10 mouse cellular contexts compared by ENCODE assay signal in genomic region chr11:60703131-60703530, GRCm38 (mm10). TPM values are rescaled to one million over a fixed set of nuclear protein-coding genes. Genes with fewer than 3 reads are reported as not detected.
DNase-seq lines count a peak whose midpoint lies in the region; ATAC-seq and TF ChIP-seq lines count a peak whose summit lies in the region.
"Had no signal": no experiment of that assay in that cellular context is flagged by ENCODE, and none has a peak within 500 bp of the region (broad histone marks: within the 10 kb centered on the region; RNA-seq: fewer than 3 reads in every experiment).

No protein-coding gene starts in this region.

- H3K4me1 ChIP-seq in kidney, embryonic 14.5 days (ENCODE audit: control insufficient read depth, insufficient read depth, low read length): peaks cover 23% of the 10 kb centered on the region
- peaks cover 7% of the 10 kb centered on the region for H3K4me1 ChIP-seq in cortical plate, adult 2 months (ENCODE audit: control insufficient read depth, insufficient read depth, low read length)
- peaks cover 9% of the 10 kb centered on the region; the same call in 1 of the 2 replicates for H3K4me1 ChIP-seq in midbrain, postnatal 0 days (ENCODE audit: insufficient read depth, low read length)
- peaks cover 14% of the 10 kb centered on the region for H3K4me1 ChIP-seq in thymus, adult 2 months (replicated peaks; ENCODE audit: control insufficient read depth, insufficient read depth, low read length)

- peak; percentile 53 for DNase-seq in kidney, adult 11 months
- peak; percentile 53 for DNase-seq in adipocyte (ENCODE audit: low spot score)
- DNase-seq in heart, postnatal 36 days: peak; percentile 47 to 65
- peak; percentile 68 to 71 for DNase-seq in left cerebral cortex, postnatal 25 days (ENCODE audit: low spot score in 2 of 2)
- DNase-seq in midbrain, postnatal 0 days (ENCODE audit: low spot score): peak; percentile 90
- peak; percentile 71 for DNase-seq in thymus, adult 2 months

- intact Hi-C loops in heart, postnatal 36 days (cut with DNase I): no loop called here
- intact Hi-C loops in left cerebral cortex, postnatal 25 days (cut with DNase I): no loop called here

- H3K27ac ChIP-seq in kidney, embryonic 14.5 days (ENCODE audit: low read depth, low read length): no peak overlapping the region
- H3K27ac ChIP-seq in cortical plate, adult 2 months (ENCODE audit: insufficient read depth, low read length): peak overlapping the region; percentile 17; the same call in 1 of the 2 replicates
- H3K27ac ChIP-seq in midbrain, postnatal 0 days (ENCODE audit: low read depth, low read length): no peak overlapping the region
- no peak overlapping the region for H3K27ac ChIP-seq in thymus, adult 2 months (ENCODE audit: control insufficient read depth, insufficient read depth, low read length)
- H3K27ac ChIP-seq: embryonic facial prominence, embryonic 15.5 days had no signal

- no peak overlapping the region for H3K9ac ChIP-seq in kidney, embryonic 14.5 days (ENCODE audit: low read depth, low read length)
- H3K9ac ChIP-seq in midbrain, postnatal 0 days (replicated peaks; ENCODE audit: low read length, poor library complexity, severe bottlenecking): no peak overlapping the region
- H3K9ac ChIP-seq: embryonic facial prominence, embryonic 15.5 days had no signal

- peaks cover 42% of the 10 kb centered on the region for H3K36me3 ChIP-seq in kidney, embryonic 14.5 days (ENCODE audit: control insufficient read depth, insufficient read depth, low read length)
- peaks cover 36% of the 10 kb centered on the region for H3K36me3 ChIP-seq in midbrain, postnatal 0 days (ENCODE audit: insufficient read depth, low read length)
- H3K36me3 ChIP-seq in thymus, adult 2 months (ENCODE audit: control insufficient read depth, insufficient read depth, low read length): peaks cover 15% of the 10 kb centered on the region

- no peak overlapping the region for H3K4me2 ChIP-seq in kidney, embryonic 14.5 days (replicated peaks; ENCODE audit: low read depth, low read length)
- H3K4me2 ChIP-seq in midbrain, postnatal 0 days (ENCODE audit: low read depth, low read length, poor library complexity, severe bottlenecking): no peak overlapping the region
- H3K4me2 ChIP-seq: embryonic facial prominence, embryonic 15.5 days had no signal

- no peak for TF ChIP-seq POLR2A in cortical plate, adult 2 months (IDR thresholded peaks at IDR 0.05; ENCODE audit: extremely low read depth, insufficient read depth, low read length)
- TF ChIP-seq POLR2A in thymus, adult 2 months (IDR thresholded peaks at IDR 0.05; ENCODE audit: control insufficient read depth, extremely low read depth, insufficient read depth, low read length, poor library complexity): no peak

- 55% methylated on average over 4 of the region's 4 CpGs for WGBS in kidney, embryonic 14.5 days
- WGBS in midbrain, postnatal 0 days: 15% methylated on average over 4 of the region's 4 CpGs
- WGBS in thymus, adult 2 months: 57% methylated on average over 4 of the region's 4 CpGs

- peak; percentile 81 for TF ChIP-seq CTCF in cortical plate, adult 2 months (IDR thresholded peaks at IDR 0.05; ENCODE audit: extremely low read depth, insufficient read depth, low read length)
- peak; percentile 77 for TF ChIP-seq CTCF in midbrain, postnatal 0 days (IDR thresholded peaks at IDR 0.05)
- peak; percentile 73; the same call in 1 of the 2 replicates for TF ChIP-seq CTCF in thymus, adult 2 months (IDR thresholded peaks at IDR 0.05; ENCODE audit: borderline replicate concordance, control insufficient read depth, extremely low read depth, insufficient read depth, low read length, poor library complexity)

- H3K9me3 ChIP-seq in kidney, embryonic 14.5 days (ENCODE audit: control insufficient read depth, low read length): no peaks in the 10 kb centered on the region
- no peaks in the 10 kb centered on the region for H3K9me3 ChIP-seq in midbrain, postnatal 0 days (ENCODE audit: low read length)
- H3K9me3 ChIP-seq: embryonic facial prominence, embryonic 15.5 days had no signal

- no peak for ATAC-seq in kidney, embryonic 14.5 days (ENCODE audit: low FRiP score, low TSS enrichment)
- ATAC-seq in midbrain, postnatal 0 days (ENCODE audit: low FRiP score): peak; percentile 45; the same call in 1 of the 2 replicates

- H3K27me3 ChIP-seq in kidney, embryonic 14.5 days (ENCODE audit: control insufficient read depth, insufficient read depth, low read length): no peaks in the 10 kb centered on the region
- no peaks in the 10 kb centered on the region for H3K27me3 ChIP-seq in midbrain, postnatal 0 days (ENCODE audit: insufficient read depth, low read length)
- H3K27me3 ChIP-seq in thymus, adult 2 months (ENCODE audit: control insufficient read depth, insufficient read depth, low read length): no peaks in the 10 kb centered on the region
- H3K27me3 ChIP-seq: embryonic facial prominence, embryonic 15.5 days had no signal

- no peak overlapping the region for H3K4me3 ChIP-seq in kidney, embryonic 14.5 days (ENCODE audit: low read length)
- no peak overlapping the region for H3K4me3 ChIP-seq in cortical plate, adult 2 months (ENCODE audit: insufficient read depth, low read length)
- H3K4me3 ChIP-seq in midbrain, postnatal 0 days (ENCODE audit: low read depth, low read length): no peak overlapping the region
- H3K4me3 ChIP-seq in thymus, adult 2 months (ENCODE audit: control insufficient read depth, insufficient read depth, low read length): no peak overlapping the region
- H3K4me3 ChIP-seq: embryonic facial prominence, embryonic 15.5 days; myocyte had no signal

RNA-seq across cellular contexts. Expression of gene Llgl1, which starts 3.6 kb away (rescaled TPM):
- polyA plus RNA-seq in kidney, embryonic 14.5 days (2014; fragmentation: Nextera tagmentation; extraction: Ambion mirVana): 40.8 and 69.0 TPM in 2 replicates
- 58.3 and 60.4 TPM in 2 replicates for polyA plus RNA-seq in cortical plate, adult 2 months (2012; rRNA removed)
- 10 to 100 TPM; 13.6 to 13.7 TPM for total RNA-seq in heart, postnatal 36 days (2021)
- total RNA-seq in left cerebral cortex, postnatal 25 days (2021): 10 to 100 TPM; 37.1 to 40.6 TPM
- 38.0 and 46.8 TPM in 2 replicates for total RNA-seq in midbrain, postnatal 0 days (2014; rRNA removed)
- polyA plus RNA-seq in midbrain, postnatal 0 days (2015; fragmentation: Nextera tagmentation; extraction: Ambion mirVana): 25.8 and 26.8 TPM in 2 replicates
- polyA plus RNA-seq in thymus, adult 2 months (2012; rRNA removed): 143 and 154 TPM in 2 replicates

RNA-seq across cellular contexts. Expression of gene Flii, which starts 23.9 kb away (rescaled TPM):
- polyA plus RNA-seq in kidney, embryonic 14.5 days (2014; fragmentation: Nextera tagmentation; extraction: Ambion mirVana): 46.8 and 71.9 TPM in 2 replicates
- 115 and 122 TPM in 2 replicates for polyA plus RNA-seq in cortical plate, adult 2 months (2012; rRNA removed)
- total RNA-seq in heart, postnatal 36 days (2021): 100 to 1,000 TPM; 124 to 126 TPM
- 10 to 100 TPM; 49.2 to 53.8 TPM for total RNA-seq in left cerebral cortex, postnatal 25 days (2021)
- total RNA-seq in midbrain, postnatal 0 days (2014; rRNA removed): 64.9 and 92.7 TPM in 2 replicates
- 42.7 and 46.0 TPM in 2 replicates for polyA plus RNA-seq in midbrain, postnatal 0 days (2015; fragmentation: Nextera tagmentation; extraction: Ambion mirVana)
- 254 and 271 TPM in 2 replicates for polyA plus RNA-seq in thymus, adult 2 months (2012; rRNA removed)

RNA-seq across cellular contexts. Expression of gene Mief2, which starts 25.1 kb away (rescaled TPM):
- 9.8 and 17.0 TPM in 2 replicates for polyA plus RNA-seq in kidney, embryonic 14.5 days (2014; fragmentation: Nextera tagmentation; extraction: Ambion mirVana)
- 23.7 and 27.7 TPM in 2 replicates for polyA plus RNA-seq in cortical plate, adult 2 months (2012; rRNA removed)
- total RNA-seq in heart, postnatal 36 days (2021): 10 to 100 TPM; 36.1 to 36.4 TPM
- 10 to 100 TPM; 22.5 to 23.0 TPM for total RNA-seq in left cerebral cortex, postnatal 25 days (2021)
- total RNA-seq in midbrain, postnatal 0 days (2014; rRNA removed): 36.6 and 37.9 TPM in 2 replicates
- polyA plus RNA-seq in midbrain, postnatal 0 days (2015; fragmentation: Nextera tagmentation; extraction: Ambion mirVana): 24.0 and 25.3 TPM in 2 replicates
- 26.1 and 26.6 TPM in 2 replicates for polyA plus RNA-seq in thymus, adult 2 months (2012; rRNA removed)
